Mouse (Mus musculus) thymus, adult 2 months (tissue): ENCODE measurements at regions not wholly inside any gene's neighbourhood (a gene's known extent, or its start where the extent isn't known, plus 50 kb on each side); places are given as distances from the start of the nearest gene placed in this dataset.

Source experiments
- DNase-seq: peaks from one replicate; pipeline ENCODE4 v3.0.0; 2021
- H3K27ac ChIP-seq: fragments of 200-500 bp; 2 replicates; pipeline ENCODE4 v1.5.1; 2012; ENCODE audit warnings: low read length, control low read depth; ENCODE audit not compliant: control insufficient read depth, insufficient read depth
- H3K27me3 ChIP-seq: fragments of 200-500 bp; 2 replicates; pipeline ENCODE4 v1.6.1; 2012; ENCODE audit warnings: mild to moderate bottlenecking, low read length, moderate library complexity, mixed read lengths; ENCODE audit not compliant: control insufficient read depth, insufficient read depth
- H3K36me3 ChIP-seq: fragments of 200-500 bp; 2 replicates; pipeline ENCODE4 v1.6.1; 2012; ENCODE audit warnings: mild to moderate bottlenecking, low read length, moderate library complexity; ENCODE audit not compliant: control insufficient read depth, insufficient read depth
- H3K4me1 ChIP-seq: fragments of 200-500 bp; replicated peaks from 2 replicates; pipeline ENCODE4 v1.6.1; 2012; ENCODE audit warnings: low read length; ENCODE audit not compliant: control insufficient read depth, insufficient read depth
- H3K4me3 ChIP-seq: fragments of 200-500 bp; 2 replicates; pipeline ENCODE4 v1.5.1; 2012; ENCODE audit warnings: mild to moderate bottlenecking, low read length, control low read depth, moderate library complexity; ENCODE audit not compliant: control insufficient read depth, insufficient read depth
- CTCF ChIP-seq: fragments of 200-500 bp; IDR thresholded peaks from 2 replicates; pipeline ENCODE4 v1.5.1; 2012; ENCODE audit warnings: mild to moderate bottlenecking, control low read depth, low read length, moderate library complexity, borderline replicate concordance; ENCODE audit not compliant: control insufficient read depth, poor library complexity, insufficient read depth; ENCODE audit errors: extremely low read depth
- POLR2A ChIP-seq: fragments of 200-500 bp; IDR thresholded peaks from 2 replicates; pipeline ENCODE4 v1.6.1; 2012; ENCODE audit warnings: mild to moderate bottlenecking, low read length, control low read depth, moderate library complexity; ENCODE audit not compliant: control insufficient read depth, poor library complexity, insufficient read depth; ENCODE audit errors: extremely low read depth
- WGBS: fragments of 180-500 bp; shearing (Covaris S2); methylation state at CpG from one replicate; pipeline ENCODE4 v1.1.7; 2018; 5-methylcytosine and 5-hydroxymethylcytosine counted together

DNA sequence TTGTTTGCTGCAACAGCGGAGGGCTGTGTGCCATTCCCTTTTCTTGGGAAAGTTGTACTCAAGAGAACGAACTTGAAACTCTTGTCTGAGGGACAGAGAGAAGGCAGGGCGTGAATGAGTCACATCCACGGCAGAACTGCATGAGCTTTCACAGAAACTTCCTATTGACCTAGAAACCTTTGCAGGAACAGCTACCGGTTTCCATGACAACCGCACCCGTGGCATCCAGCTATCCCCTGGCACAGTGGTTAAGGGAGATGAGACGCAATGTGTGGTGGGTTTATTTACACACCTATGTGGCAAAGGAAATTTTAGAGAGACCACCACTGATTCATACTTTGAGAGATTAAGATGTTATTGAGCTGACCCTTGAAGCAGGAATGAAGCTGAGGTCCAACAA, 163.5 kb upstream of the Onecut1 start:
- Histone ChIP-seq H3K4me3 (no peak overlapping the region), H3K27ac (no peak overlapping the region), H3K27me3 (no peaks in the 10 kb centered on the region), H3K4me1 (no peaks in the 10 kb centered on the region), H3K36me3 (no peaks in the 10 kb centered on the region)
- no peak for TF ChIP-seq CTCF
- no peak for TF ChIP-seq POLR2A
- 72% methylated on average over 8 of the region's 8 CpGs for WGBS
- no peak for DNase-seq

DNA sequence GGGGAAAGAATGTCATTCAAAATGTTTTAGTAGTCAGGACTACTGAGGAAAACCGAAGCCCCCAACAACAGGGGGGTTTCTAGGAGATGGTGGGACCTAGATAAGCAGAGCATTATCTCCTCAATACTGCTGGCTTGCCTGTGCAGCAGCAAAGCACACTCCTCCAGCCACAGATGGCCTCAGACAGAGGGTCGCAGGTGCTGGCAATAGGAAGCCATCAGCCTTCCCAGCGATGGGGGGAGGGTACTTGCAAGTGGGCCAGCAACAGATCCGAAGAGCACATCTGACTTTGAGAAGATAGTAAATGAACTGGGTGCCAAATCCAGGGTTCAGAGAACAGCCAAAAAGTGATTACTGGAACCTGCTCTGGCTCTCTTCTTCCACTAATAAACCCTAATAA, 156.0 kb upstream of the Onecut1 start:
- TF ChIP-seq CTCF, result no peak
- TF ChIP-seq POLR2A, result no peak
- no peak for DNase-seq
- no peaks in the 10 kb centered on the region for H3K36me3 ChIP-seq
- WGBS, result 42% methylated on average over 4 of the region's 4 CpGs
- H3K4me3 ChIP-seq, result no peak overlapping the region
- H3K27me3 ChIP-seq, result no peaks in the 10 kb centered on the region
- H3K27ac ChIP-seq, result no peak overlapping the region
- H3K4me1 ChIP-seq, result no peaks in the 10 kb centered on the region

DNA sequence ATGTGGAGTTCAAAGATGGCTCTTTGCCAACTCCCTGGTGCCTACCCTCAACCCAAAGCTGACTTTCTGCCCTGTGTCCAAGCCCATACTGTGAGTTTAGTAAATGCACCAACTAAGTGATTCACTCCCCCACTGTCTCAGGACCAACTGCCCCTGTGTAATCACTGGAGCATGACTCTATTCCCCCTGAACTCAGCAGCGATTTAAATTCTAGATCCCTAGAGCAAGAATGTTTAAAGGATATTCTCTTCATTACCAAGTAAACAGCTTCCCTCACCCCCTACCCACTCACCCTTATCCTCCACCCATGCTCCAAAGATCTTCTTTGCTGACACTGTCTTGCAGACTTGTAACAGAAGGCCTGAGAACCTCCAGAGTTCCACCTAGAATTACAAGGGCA, 154.1 kb upstream of the Onecut1 start:
- Histone ChIP-seq H3K4me3 (no peak overlapping the region), H3K27ac (no peak overlapping the region), H3K36me3 (no peaks in the 10 kb centered on the region), H3K27me3 (no peaks in the 10 kb centered on the region), H3K4me1 (no peaks in the 10 kb centered on the region)
- TF ChIP-seq POLR2A (no peak), CTCF (no peak)
- no peak for DNase-seq
- WGBS, result 84% methylated on average over 1 of the region's 1 CpGs

DNA sequence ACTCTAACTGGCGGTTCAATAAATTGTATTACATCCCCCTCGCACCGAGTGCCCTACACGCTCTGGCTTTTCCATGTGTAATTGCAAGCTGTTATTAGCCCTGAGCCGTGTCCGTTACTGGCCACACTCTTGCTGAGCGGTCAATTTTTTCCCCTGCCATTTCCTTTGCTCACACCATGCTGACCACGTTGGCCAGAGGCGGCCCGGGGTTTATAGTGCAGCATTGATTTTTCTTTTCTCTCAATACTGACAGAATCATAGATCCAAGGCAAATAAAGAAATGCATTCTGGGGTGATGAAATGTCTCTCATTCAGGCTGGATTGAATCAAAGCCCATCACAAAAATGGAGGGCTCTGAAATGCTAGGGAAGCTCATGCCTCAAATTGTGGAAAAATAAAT, 150.0 kb upstream of the Onecut1 start:
- H3K27ac ChIP-seq, result no peak overlapping the region
- DNase-seq, result no peak
- H3K36me3 ChIP-seq, result no peaks in the 10 kb centered on the region
- no peaks in the 10 kb centered on the region for H3K4me1 ChIP-seq
- WGBS, result 94% methylated on average over 10 of the region's 10 CpGs
- no peaks in the 10 kb centered on the region for H3K27me3 ChIP-seq
- TF ChIP-seq CTCF (no peak), POLR2A (no peak)
- H3K4me3 ChIP-seq, result no peak overlapping the region

DNA sequence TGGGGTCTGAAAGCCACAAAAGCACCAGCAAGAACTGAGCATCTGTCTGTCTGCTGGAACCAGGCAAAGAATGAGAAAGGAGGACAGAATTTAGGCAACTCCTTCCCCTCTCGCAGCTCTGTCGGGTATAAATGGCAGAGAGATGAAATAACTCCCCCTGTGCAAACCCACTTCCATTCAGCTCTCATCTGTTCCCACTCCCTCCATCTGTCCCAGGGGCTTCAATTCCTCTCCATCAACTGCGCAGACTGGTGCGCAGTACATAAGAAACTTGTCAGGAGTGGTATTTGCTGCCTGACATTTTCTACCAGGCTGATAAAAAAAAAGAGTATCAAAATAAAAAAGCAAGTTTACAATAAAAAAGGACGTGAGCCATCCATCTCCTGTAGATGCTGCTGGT, 129.3 kb upstream of the Onecut1 start:
- Histone ChIP-seq H3K4me3 (no peak overlapping the region), H3K4me1 (no peaks in the 10 kb centered on the region), H3K27ac (no peak overlapping the region), H3K27me3 (no peaks in the 10 kb centered on the region), H3K36me3 (no peaks in the 10 kb centered on the region)
- WGBS, result 93% methylated on average over 5 of the region's 5 CpGs
- no peak for TF ChIP-seq CTCF
- no peak for TF ChIP-seq POLR2A
- no peak for DNase-seq

DNA sequence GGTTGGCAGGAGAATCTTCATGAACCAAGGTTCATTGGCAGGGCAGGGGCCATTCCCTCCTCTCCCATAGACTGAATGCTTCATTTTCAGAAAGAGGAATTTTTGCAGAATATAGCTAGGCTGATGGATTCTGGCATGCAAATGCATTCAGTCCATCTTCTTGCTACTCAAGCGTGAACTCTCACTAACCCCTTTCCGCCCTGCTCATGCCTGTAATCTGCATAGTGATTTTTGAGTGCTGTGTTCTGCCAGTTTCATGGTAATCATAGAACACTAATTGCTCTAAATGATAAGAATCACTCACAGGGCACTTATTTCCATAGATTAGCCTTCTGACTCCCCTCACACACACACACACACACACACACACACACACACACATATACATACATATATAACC, 119.8 kb upstream of the Onecut1 start:
- H3K27me3 ChIP-seq, result no peaks in the 10 kb centered on the region
- H3K4me1 ChIP-seq, result no peaks in the 10 kb centered on the region
- 94% methylated on average over 2 of the region's 2 CpGs for WGBS
- no peak overlapping the region for H3K27ac ChIP-seq
- no peaks in the 10 kb centered on the region for H3K36me3 ChIP-seq
- H3K4me3 ChIP-seq, result no peak overlapping the region
- TF ChIP-seq POLR2A, result no peak
- TF ChIP-seq CTCF, result no peak
- DNase-seq, result no peak

DNA sequence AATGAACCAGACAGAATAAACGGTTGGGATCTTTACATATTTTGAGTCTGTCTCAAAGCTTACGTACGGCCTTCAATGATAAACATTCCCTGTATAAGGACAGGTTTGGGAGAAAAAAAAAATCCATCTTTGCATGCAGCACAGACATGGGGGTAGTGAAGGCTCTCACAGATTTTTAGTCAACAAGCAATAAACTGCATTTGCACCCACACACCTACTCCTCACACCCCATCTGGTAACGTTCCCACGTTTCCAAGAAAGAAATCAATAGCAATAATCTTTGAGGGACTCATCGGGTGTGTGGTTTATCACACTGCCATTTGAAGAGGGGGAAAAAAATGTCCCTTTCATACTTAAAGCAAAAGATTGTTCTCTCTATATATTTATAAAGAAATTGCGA, 113.8 kb upstream of the Onecut1 start:
- H3K27ac ChIP-seq, result no peak overlapping the region
- WGBS, result 88% methylated on average over 7 of the region's 7 CpGs
- no peak overlapping the region for H3K4me3 ChIP-seq
- TF ChIP-seq POLR2A (no peak), CTCF (no peak)
- no peaks in the 10 kb centered on the region for H3K4me1 ChIP-seq
- H3K27me3 ChIP-seq, result no peaks in the 10 kb centered on the region
- H3K36me3 ChIP-seq, result no peaks in the 10 kb centered on the region
- DNase-seq, result no peak
